Mouse (Mus musculus): ENCODE data around the gene Zic5.
"Not testable (repeated sequence)": the region's sequence is repeated elsewhere in the genome, so short reads cannot be mapped to it uniquely, and the experiment has no call there.

Zic5 gene

DNA sequence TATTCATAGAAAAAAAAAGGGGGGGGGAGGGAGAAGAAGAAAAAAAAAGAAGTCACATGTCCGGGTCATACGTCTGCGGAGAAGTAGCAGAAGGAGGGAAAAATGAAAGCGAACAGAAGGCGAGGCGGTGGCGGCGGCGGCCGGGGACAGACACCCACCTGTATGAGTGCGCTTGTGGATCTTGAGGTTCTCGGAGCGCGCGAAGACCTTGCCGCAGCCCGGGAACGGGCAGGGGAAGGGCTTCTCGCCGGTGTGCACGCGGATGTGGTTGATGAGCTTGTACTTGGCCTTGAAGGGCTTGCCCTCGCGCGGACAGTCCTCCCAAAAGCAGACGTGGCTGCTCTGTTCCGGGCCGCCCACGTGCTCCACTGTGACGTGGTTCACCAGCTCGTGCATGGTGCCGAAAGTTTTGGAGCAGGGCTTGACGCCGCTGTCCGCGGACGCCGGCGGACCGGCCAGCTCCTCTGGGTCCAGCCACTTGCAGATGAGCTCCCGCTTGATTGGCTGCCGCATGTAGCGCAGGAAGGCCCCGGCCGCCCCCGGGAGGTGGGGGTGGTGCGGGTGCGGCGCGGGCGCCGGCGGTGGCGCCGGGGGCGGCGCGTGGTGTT is 1.6 kb downstream of the Zic5 start:
- DNase-seq: not testable (repeated sequence)

GRCm38 (mm10) chr14:122463080-122463691 is 2.3 kb downstream of the Zic5 start:
- DNase-seq: no peak

- no peak for DNase-seq
Observed at GRCm38 (mm10) chr14:122462689-122463079, 2.8 kb downstream of the Zic5 start.

DNA sequence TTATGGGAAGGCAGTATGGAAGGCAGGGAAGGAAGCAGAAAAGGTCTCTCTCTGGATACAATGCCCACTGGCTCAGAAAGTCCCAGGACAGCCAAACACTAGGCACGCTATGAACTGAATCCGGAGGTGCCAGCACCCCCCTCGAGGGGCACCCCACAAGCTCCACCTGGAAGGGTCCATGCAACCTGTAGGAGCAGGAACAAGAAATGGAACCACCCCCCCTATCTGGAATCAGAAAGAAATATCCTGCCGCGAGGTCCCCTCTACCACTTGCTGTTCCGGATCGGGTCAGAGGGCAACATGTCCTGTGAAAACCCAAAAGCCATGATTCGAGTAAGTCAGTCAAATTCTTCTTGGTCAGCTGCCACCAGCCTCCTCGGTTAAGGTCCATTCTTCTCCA is 3.5 kb downstream of the Zic5 start:
- no peak for DNase-seq

GRCm38 (mm10) chr14:122461500-122461899 is 4.0 kb downstream of the Zic5 start:
- DNase-seq: no peak

DNA sequence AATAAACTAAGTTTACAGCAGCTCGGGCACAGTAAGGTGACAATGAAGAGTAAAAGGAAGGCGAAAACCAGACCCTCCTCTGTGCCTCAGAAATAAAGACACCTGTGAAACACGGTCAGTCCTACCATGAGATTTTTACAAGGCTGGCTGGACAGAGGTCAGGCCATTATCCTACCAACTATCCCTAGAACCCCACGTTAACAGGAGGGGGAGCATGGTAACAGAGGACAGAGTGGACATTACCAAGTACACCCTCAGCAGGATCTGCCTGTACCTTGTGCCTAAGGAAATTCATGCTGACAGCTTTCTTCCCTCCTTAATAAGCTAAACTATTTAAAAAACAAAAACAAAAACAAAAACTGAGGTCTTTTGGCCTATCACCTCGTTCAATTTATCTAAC is 5.3 kb downstream of the Zic5 start:
- no peak for DNase-seq

GRCm38 (mm10) chr14:122459776-122460175 is 5.7 kb downstream of the Zic5 start:
- DNase-seq: no peak

- DNase-seq: not testable (repeated sequence)
Observed at GRCm38 (mm10) chr14:122459332-122459731, 6.1 kb downstream of the Zic5 start.

GRCm38 (mm10) chr14:122455562-122455958 is 9.9 kb downstream of the Zic5 start:
- no peak for DNase-seq

DNA sequence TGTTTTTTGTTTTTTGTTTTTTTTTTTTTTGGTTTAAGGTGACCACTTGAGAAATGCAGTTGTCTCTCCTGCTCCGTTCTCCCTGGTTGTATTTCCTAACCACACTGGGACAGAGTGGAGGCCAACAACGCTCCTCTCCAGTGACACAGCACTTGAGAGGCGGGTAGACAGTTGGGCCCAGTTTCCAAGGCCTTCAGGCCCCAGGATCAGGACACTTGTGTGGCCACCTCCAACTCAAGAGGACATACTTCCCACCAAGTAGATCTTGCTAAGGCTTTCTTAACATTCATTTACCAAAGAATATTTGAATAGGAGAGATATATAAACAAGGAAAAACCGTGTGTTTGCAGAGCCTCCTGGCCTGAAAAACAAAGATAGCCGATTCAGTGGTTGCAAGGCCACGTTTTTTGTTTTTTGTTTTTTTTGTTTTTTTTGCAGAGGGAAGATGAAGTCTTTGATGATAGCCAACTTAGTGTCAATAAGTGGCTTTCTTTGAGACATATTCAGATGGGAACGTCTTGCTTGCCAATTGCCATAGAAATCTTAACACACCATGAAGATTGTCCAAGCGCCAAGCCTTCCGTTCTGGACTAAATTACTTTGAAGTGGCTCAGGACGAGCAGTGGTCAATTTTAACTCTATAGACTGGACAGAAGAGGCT is 10.4 kb downstream of the Zic5 start:
- no peak for DNase-seq

DNA sequence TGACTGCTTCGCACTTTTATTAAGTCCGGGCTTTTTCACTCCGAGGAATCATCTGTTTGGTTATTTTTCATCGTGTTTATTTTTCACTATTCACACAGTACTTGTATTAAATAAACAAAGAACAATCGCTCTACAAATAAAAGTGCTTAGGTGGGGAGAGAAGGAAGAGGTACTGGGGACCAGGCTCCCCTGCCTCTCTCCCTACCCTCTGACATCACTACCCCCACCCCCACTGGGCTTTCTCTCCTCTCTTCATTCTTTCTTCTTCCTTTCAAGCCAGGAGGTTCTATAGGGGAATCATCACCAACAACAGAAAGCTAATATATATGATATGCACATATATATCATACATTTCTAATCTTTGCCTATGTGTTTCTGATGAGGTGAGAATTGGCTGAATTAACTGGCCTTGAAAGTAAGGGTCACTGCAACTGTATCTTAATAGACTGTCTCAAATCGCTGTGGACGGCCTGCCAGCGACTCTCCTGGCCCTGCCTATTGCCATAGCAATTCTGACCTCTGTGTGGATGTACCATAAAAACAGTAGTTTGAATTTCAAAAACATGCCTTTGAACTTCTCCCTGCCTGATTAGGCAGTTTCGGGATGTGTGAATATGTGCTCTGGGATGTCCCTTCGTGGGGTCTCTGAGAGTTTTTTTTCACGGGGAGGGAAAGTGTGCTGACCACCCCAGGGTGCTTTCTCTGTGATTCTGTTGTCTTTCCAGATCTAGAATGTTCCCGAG is 11.3 kb downstream of the Zic5 start:
- DNase-seq: no peak

GRCm38 (mm10) chr14:122453388-122453995 is 12.0 kb downstream of the Zic5 start:
- DNase-seq: no peak

- no peak for DNase-seq
Observed at GRCm38 (mm10) chr14:122452701-122453387, 12.6 kb downstream of the Zic5 start.

- no peak for DNase-seq
Observed at GRCm38 (mm10) chr14:122451551-122452145, 13.8 kb downstream of the Zic5 start.

- no peak for DNase-seq
Observed at GRCm38 (mm10) chr14:122450496-122451382, 14.7 kb downstream of the Zic5 start, which contains the start of gene Gm5089. Gm5089 (minus strand) TSS chr14:122451115.

GRCm38 (mm10) chr14:122449601-122450495 is 15.6 kb downstream of the Zic5 start:
- no peak for DNase-seq

DNA sequence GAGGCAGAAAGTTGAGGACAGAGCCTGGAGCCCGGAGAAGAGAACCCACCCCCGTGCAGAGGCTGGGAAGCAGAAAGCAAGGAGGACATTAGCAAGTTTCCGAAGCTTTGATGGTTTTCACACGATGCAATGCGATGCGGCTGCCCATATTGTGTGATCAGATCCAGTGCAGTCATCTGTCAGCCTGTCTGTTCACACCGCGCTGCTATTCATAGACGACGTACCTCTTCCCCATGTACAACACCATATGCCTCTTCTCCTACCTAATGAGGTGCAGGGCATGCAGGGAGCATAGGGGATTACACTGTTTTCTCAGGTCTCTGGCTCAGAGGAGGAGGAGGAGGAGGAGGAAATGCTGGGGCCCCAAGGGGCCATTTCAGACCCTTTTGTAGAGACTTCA is 28.6 kb downstream of the Zic5 start:
- DNase-seq: no peak

DNA sequence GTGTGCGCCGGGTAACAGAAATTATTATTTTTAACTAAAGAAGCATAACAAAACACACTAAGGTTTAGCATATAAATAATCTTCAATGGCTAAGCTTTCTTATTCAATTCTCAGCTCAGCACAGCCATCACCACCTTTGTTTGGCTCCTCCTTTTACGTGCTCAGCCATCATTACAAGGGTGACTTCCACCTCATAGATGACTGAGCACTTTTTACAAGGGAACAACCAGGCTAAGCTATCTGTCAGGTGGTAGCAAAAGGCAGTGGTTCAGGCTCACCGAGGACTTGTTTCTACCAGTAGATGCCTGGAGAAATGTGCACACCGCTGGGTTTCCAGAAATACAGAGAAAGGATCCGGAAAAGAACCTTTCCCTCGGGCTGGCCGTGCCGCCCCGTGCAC is 31.4 kb downstream of the Zic5 start:
- DNase-seq: no peak

- DNase-seq: no peak
Observed at GRCm38 (mm10) chr14:122432558-122432957, 32.9 kb downstream of the Zic5 start.

DNA sequence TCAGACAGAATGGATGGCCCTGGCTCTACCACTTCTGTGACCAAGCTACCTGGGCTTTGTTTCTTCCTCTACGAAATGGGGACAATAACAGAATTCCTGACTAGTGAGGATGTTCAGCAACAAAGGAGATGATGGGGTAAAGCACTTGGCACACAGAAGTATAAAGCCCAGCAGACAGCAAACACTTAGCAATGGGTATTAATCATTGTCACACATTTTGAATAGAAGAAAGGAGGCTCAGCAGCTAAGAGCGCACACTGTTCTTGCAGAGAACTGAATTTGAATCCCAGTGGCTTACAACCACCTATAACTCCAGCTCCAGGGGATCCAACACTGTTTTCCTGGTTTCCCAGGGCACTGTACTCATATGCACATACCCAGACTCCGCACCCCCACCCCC is 37.8 kb downstream of the Zic5 start:
- no peak for DNase-seq
